Mouse (Mus musculus): ENCODE measurements around the gene Akap2.

DNA sequence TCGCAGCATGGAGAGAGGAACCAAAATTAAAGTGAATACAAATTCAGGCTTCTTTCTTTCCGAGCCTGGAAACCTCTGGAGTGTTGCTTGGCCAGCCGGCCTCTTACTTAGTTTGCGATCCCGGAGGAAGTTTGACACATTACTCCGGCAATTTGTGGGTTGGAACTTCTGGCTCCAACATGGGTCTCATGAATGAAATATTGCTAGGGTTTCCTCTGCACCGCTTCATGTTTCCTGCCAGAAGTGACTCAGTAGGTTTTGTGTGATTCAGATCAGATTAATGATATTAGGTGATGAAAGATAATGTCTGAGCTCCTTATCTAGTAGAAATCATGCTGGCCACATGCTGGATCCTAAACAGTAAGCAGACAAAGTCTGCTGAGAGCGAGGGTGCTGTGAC is 144.4 kb downstream of the Akap2 start:
- TF ChIP-seq CTCF (IDR thresholded peaks at IDR 0.05; ENCODE audit: low read depth) (no peak), EP300 (optimal IDR thresholded peaks at IDR 0.05) (no peak)

Measured in stomach, postnatal 0 days (tissue).